Mouse (Mus musculus): ENCODE results near the gene Lamtor4.

GRCm38 (mm10) chr5:138294158-138294557 is 38.9 kb downstream of the Lamtor4 start:
- TF ChIP-seq CTCF (IDR thresholded peaks at IDR 0.05; ENCODE audit: extremely low read depth, insufficient read length, insufficient replicate concordance, low read depth, low read length) (no peak), POLR2A (IDR thresholded peaks at IDR 0.05; ENCODE audit: low read depth, low read length) (no peak)
